Mouse (Mus musculus): ENCODE measurements around the gene Ceacam5. TPM values are rescaled to one million over a fixed set of nuclear protein-coding genes. Genes with fewer than 3 reads are reported as not detected.

The Ceacam5 gene
- polyA plus RNA-seq (2016; fragmentation: Nextera tagmentation; extraction: Ambion mirVana): not detected in 2 replicates

DNA sequence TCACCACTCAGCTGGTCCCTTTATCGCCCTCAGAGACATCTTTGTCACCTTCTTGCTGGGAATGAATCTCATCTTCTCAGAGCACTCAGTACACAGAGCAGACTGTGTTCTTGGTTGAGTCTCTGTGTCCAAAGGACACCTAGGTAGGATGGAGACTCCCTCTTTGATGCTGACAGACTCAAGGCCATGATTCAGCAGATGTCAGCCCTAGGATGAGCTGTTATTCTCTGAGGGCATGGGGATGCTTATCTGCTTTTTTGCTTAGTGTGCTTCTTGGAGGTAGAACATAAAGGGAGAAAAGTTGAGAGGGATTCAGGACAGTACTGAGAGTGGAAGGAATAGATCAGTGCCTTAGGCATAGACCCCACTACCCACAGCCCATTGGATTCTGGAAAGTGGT, at the start of gene Ceacam5:
TSS of gene Ceacam5 (plus strand) at position 301 of the 400 bp plus-strand sequence.
- no peak for DNase-seq (ENCODE audit: low spot score)
- H3K36me3 ChIP-seq: no peaks in the 10 kb centered on the region
- H3K27ac ChIP-seq: no peak within 1 kb of the TSS
- no peak within 1 kb of the TSS for H3K4me3 ChIP-seq
- H3K4me1 ChIP-seq (replicated peaks): no peaks in the 10 kb centered on the region
- peaks cover 80% of the 10 kb centered on the region for H3K9me3 ChIP-seq
- WGBS: 54% methylated on average over 1 of the region's 1 CpGs
- H3K27me3 ChIP-seq (ENCODE audit: insufficient read depth, poor library complexity, severe bottlenecking): no peaks in the 10 kb centered on the region

Other genes with a start within 250 kb of the Ceacam5 start
- not detected in 2 replicates for gene Ceacam14, start 99.4 kb downstream of the Ceacam5 start, polyA plus RNA-seq (2016; fragmentation: Nextera tagmentation; extraction: Ambion mirVana)
- not detected in 2 replicates for gene Gm5155, start 158.5 kb downstream of the Ceacam5 start, polyA plus RNA-seq (2016; fragmentation: Nextera tagmentation; extraction: Ambion mirVana)